Mouse (Mus musculus) liver, embryonic 16.5 days (tissue): ENCODE results near the gene Spindoc. TPM values are rescaled to one million over a fixed set of nuclear protein-coding genes. Genes with fewer than 3 reads are reported as not detected.
"Not testable (repeated sequence)": the region's sequence is repeated elsewhere in the genome, so short reads cannot be mapped to it uniquely, and the experiment has no call there.

Experiments used
- ATAC-seq: fragments of 200-750 bp; cut with Nextera tagmentation; 2 replicates; pipeline ENCODE4 v1.8.0; 2017; ENCODE audit warnings: low read depth, mild to moderate bottlenecking, moderate number of reproducible peaks, moderate library complexity
- H3K27ac ChIP-seq: fragments of 300-500 bp; sonication (generic); 2 replicates; pipeline ENCODE4 v1.5.1; 2014; ENCODE audit warnings: mild to moderate bottlenecking, low read length
- H3K27me3 ChIP-seq: fragments of 300-500 bp; sonication (generic); 2 replicates; pipeline ENCODE4 v1.6.1; 2014; ENCODE audit warnings: low read depth, low read length, mixed read lengths; ENCODE audit not compliant: control insufficient read depth, insufficient read depth
- H3K36me3 ChIP-seq: fragments of 300-500 bp; sonication (generic); 2 replicates; pipeline ENCODE4 v1.6.1; 2014; ENCODE audit warnings: mild to moderate bottlenecking; ENCODE audit not compliant: control insufficient read depth, insufficient read depth
- H3K4me1 ChIP-seq: fragments of 300-500 bp; sonication (generic); 2 replicates; pipeline ENCODE4 v1.6.1; 2014; ENCODE audit warnings: low read depth, low read length, mixed read lengths; ENCODE audit not compliant: control insufficient read depth
- H3K4me2 ChIP-seq: fragments of 300-500 bp; sonication (generic); 2 replicates; pipeline ENCODE4 v1.6.1; 2014; ENCODE audit warnings: low read depth, low read length, mixed read lengths
- H3K4me3 ChIP-seq: fragments of 300-500 bp; sonication (generic); 2 replicates; pipeline ENCODE4 v1.5.1; 2014; ENCODE audit warnings: low read depth, mild to moderate bottlenecking, low read length
- H3K9ac ChIP-seq: fragments of 300-500 bp; sonication (generic); 2 replicates; pipeline ENCODE4 v1.6.1; 2014; ENCODE audit warnings: low read depth, low read length
- H3K9me3 ChIP-seq: fragments of 300-500 bp; sonication (generic); replicated peaks from 2 replicates; pipeline ENCODE4 v1.6.1; 2016; ENCODE audit warnings: low read length; ENCODE audit not compliant: control insufficient read depth
- WGBS: fragments of 180-500 bp; shearing (Covaris S2); extraction: QIAGEN DNeasy Blood & Tissue Kit; methylation state at CpG from one replicate; pipeline ENCODE4 v1.1.7; 2014; ENCODE audit not compliant: insufficient replicate concordance; 5-methylcytosine and 5-hydroxymethylcytosine counted together
- polyA plus RNA-seq: library from polyadenylated mRNA; unstranded; fragments of >200 nt; fragmentation: Nextera tagmentation; extraction: Ambion mirVana; gene quantifications from 2 replicates; pipeline ENCODE4 v1.2.1, GENCODE M21; 2015

Spindoc gene
- polyA plus RNA-seq, 1 experiment from 2014 or later: 2.8 TPM

- no peak for ATAC-seq
- WGBS: 66% methylated on average over 9 of the region's 9 CpGs
- Histone ChIP-seq H3K27me3 (no peaks in the 10 kb centered on the region; the same call in 1 of the 2 replicates), H3K4me3 (no peak overlapping the region), H3K9me3 (no peaks in the 10 kb centered on the region), H3K4me1 (no peaks in the 10 kb centered on the region), H3K9ac (no peak overlapping the region), H3K27ac (no peak overlapping the region), H3K4me2 (no peak overlapping the region), H3K36me3 (no peaks in the 10 kb centered on the region)
These were observed 21.9 kb upstream of the Spindoc start for GRCm38 (mm10) chr19:7404623-7405229.

- no peaks in the 10 kb centered on the region; the same call in 1 of the 2 replicates for H3K27me3 ChIP-seq
- no peak overlapping the region for H3K4me3 ChIP-seq
- H3K27ac ChIP-seq: no peak overlapping the region
- no peaks in the 10 kb centered on the region for H3K4me1 ChIP-seq
- no peak overlapping the region for H3K9ac ChIP-seq
- no peak for ATAC-seq
- no peak overlapping the region for H3K4me2 ChIP-seq
- H3K9me3 ChIP-seq: no peaks in the 10 kb centered on the region
- WGBS: 39% methylated on average over 11 of the region's 11 CpGs
- H3K36me3 ChIP-seq: no peaks in the 10 kb centered on the region
These were observed 17.8 kb upstream of the Spindoc start for GRCm38 (mm10) chr19:7400635-7401034.

- H3K36me3 ChIP-seq, H3K4me1 ChIP-seq, H3K9me3 ChIP-seq, H3K27me3 ChIP-seq, H3K4me3 ChIP-seq, H3K4me2 ChIP-seq, H3K9ac ChIP-seq, H3K27ac ChIP-seq, ATAC-seq: not testable (repeated sequence)
- 29% methylated on average over 24 of the region's 24 CpGs for WGBS
These were observed 16.1 kb upstream of the Spindoc start for GRCm38 (mm10) chr19:7398898-7399297.

- not testable (repeated sequence) for H3K4me1 ChIP-seq, H3K27ac ChIP-seq, H3K4me2 ChIP-seq, H3K9me3 ChIP-seq, ATAC-seq, H3K9ac ChIP-seq, H3K27me3 ChIP-seq, H3K4me3 ChIP-seq, H3K36me3 ChIP-seq
- 73% methylated on average over 7 of the region's 10 CpGs for WGBS
These were observed 14.4 kb upstream of the Spindoc start for GRCm38 (mm10) chr19:7396867-7397826.

GRCm38 (mm10) chr19:7388488-7388887 is 5.7 kb upstream of the Spindoc start:
- no peak overlapping the region for H3K4me2 ChIP-seq
- no peak overlapping the region for H3K4me3 ChIP-seq
- no peaks in the 10 kb centered on the region for H3K36me3 ChIP-seq
- ATAC-seq: no peak
- H3K27me3 ChIP-seq: no peaks in the 10 kb centered on the region
- WGBS: 68% methylated on average over 6 of the region's 6 CpGs
- no peaks in the 10 kb centered on the region for H3K9me3 ChIP-seq
- H3K9ac ChIP-seq: no peak overlapping the region
- peaks cover 2% of the 10 kb centered on the region for H3K4me1 ChIP-seq
- no peak overlapping the region for H3K27ac ChIP-seq

GRCm38 (mm10) chr19:7386042-7386441 is 3.2 kb upstream of the Spindoc start:
- ATAC-seq: no peak
- WGBS: 56% methylated on average over 2 of the region's 2 CpGs
- H3K4me2 ChIP-seq: no peak overlapping the region

GRCm38 (mm10) chr19:7382248-7382902 is 419 bp downstream of the Spindoc start:
- WGBS: 1% methylated on average over 55 of the region's 60 CpGs
- no peaks in the 10 kb centered on the region for H3K9me3 ChIP-seq
- peak overlapping the region; percentile 85 for H3K9ac ChIP-seq
- ATAC-seq: peak; percentile 7
- H3K27ac ChIP-seq: peak overlapping the region; percentile 63; the same call in 1 of the 2 replicates
- peak overlapping the region; percentile 97 for H3K4me2 ChIP-seq
- peaks cover 14% of the 10 kb centered on the region for H3K4me1 ChIP-seq
- peak overlapping the region; percentile 86 for H3K4me3 ChIP-seq
- H3K27me3 ChIP-seq: no peaks in the 10 kb centered on the region
- H3K36me3 ChIP-seq: no peaks in the 10 kb centered on the region

More at GRCm38 (mm10) chr19:7386042-7386441, 3.2 kb upstream of the Spindoc start:
- H3K27ac ChIP-seq: no peak overlapping the region
- H3K9me3 ChIP-seq: no peaks in the 10 kb centered on the region
- H3K4me3 ChIP-seq: no peak overlapping the region
- H3K9ac ChIP-seq: no peak overlapping the region
- no peaks in the 10 kb centered on the region for H3K36me3 ChIP-seq
- H3K27me3 ChIP-seq: no peaks in the 10 kb centered on the region
- peaks cover 14% of the 10 kb centered on the region for H3K4me1 ChIP-seq

GRCm38 (mm10) chr19:7381906-7382247 is 917 bp downstream of the Spindoc start:
- Histone ChIP-seq H3K9ac (peak overlapping the region; percentile 85), H3K9me3 (no peaks in the 10 kb centered on the region), H3K27ac (no peak overlapping the region), H3K4me1 (peaks cover 14% of the 10 kb centered on the region), H3K27me3 (no peaks in the 10 kb centered on the region), H3K36me3 (no peaks in the 10 kb centered on the region), H3K4me3 (peak overlapping the region; percentile 86), H3K4me2 (peak overlapping the region; percentile 97)
- ATAC-seq: no peak
- 16% methylated on average over 8 of the region's 8 CpGs for WGBS
